Mouse (Mus musculus): ENCODE measurements around the gene Dnah6. TPM values are rescaled to one million over a fixed set of nuclear protein-coding genes. Genes with fewer than 3 reads are reported as not detected.

Dnah6 gene
- polyA plus RNA-seq, 1 experiment from 2014 or later = 0.01 TPM

DNA sequence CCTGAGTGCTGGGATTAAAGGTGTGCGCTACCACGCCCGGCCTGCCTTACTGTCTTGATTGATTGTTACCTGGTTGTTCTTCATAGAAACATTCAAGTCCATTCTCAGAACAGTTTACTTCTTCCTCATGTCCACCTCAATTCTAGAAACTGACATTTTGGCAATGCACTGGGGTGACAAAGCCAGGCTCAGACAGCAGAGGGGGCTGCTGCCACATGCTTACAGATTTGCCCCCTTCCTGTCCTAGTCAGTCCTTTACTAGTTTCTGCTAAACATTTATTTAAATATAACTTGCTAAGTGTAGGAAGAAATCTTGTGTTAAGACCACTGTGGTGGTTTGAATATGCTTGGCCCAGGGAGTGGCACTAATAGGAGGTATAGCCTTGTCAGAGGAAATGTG lies 192.6 kb downstream of the Dnah6 start:
- Histone ChIP-seq H3K9me3 (replicated peaks) (no peaks in the 10 kb centered on the region), H3K27ac (no peak overlapping the region), H3K4me1 (peaks cover 16% of the 10 kb centered on the region), H3K4me3 (no peak overlapping the region), H3K27me3 (ENCODE audit: low read depth, poor library complexity, severe bottlenecking) (no peaks in the 10 kb centered on the region), H3K36me3 (no peaks in the 10 kb centered on the region)
- no peak for DNase-seq (ENCODE audit: low spot score)
- WGBS = 96% methylated on average over 3 of the region's 3 CpGs

DNA sequence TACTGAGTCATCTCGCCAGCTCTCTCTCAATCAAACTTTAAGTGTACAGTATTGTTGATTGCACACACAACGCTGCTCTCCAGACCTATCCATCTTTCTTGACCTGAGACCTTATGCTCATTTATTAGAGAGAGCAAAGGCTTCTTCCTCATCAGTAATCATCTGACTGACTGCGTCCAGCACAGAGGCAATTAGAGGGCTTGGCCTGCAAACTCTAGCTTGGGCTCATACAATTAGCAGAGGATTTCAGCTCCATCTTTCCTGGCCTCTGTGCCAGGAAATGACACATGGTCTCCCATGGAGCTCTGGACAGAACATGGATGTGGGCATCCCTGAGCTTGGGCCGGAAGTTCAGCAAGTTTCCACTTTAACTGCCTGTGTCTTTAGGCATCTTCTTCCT lies 193.6 kb downstream of the Dnah6 start:
- WGBS = 74% methylated on average over 4 of the region's 4 CpGs
- Histone ChIP-seq H3K36me3 (no peaks in the 10 kb centered on the region), H3K9me3 (replicated peaks) (no peaks in the 10 kb centered on the region), H3K27ac (no peak overlapping the region), H3K27me3 (ENCODE audit: low read depth, poor library complexity, severe bottlenecking) (no peaks in the 10 kb centered on the region), H3K4me3 (no peak overlapping the region), H3K4me1 (peaks cover 16% of the 10 kb centered on the region)
- DNase-seq (ENCODE audit: low spot score) = no peak

DNA sequence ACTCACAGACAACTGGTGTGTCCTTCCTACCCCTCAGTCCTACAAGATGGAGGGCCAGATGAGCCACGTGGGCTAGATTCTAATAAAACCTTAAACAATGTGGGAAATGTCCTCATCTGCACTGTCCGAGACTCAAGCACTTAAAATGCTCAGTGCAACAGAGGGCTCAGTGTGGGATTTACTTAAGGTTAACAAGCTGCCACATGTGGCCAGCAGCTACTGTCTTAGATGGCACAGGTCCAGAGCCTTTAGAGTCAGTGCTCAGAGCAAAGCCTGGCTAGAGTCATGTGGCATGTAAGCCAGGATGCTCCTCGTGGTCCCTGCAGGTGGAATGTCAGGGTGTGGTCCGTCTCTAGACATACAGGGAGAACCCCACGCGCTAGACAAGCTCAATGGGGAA lies 194.6 kb downstream of the Dnah6 start:
- WGBS = 78% methylated on average over 6 of the region's 6 CpGs
- Histone ChIP-seq H3K27me3 (ENCODE audit: low read depth, poor library complexity, severe bottlenecking) (no peaks in the 10 kb centered on the region), H3K36me3 (no peaks in the 10 kb centered on the region), H3K27ac (no peak overlapping the region), H3K9me3 (replicated peaks) (no peaks in the 10 kb centered on the region), H3K4me3 (no peak overlapping the region), H3K4me1 (peaks cover 16% of the 10 kb centered on the region)
- no peak for DNase-seq (ENCODE audit: low spot score)

GRCm38 (mm10) chr6:73020061-73020460 lies 201.4 kb downstream of the Dnah6 start:
- DNase-seq (ENCODE audit: low spot score) = no peak
- Histone ChIP-seq H3K4me3 (no peak overlapping the region), H3K27me3 (ENCODE audit: low read depth, poor library complexity, severe bottlenecking) (no peaks in the 10 kb centered on the region), H3K36me3 (no peaks in the 10 kb centered on the region), H3K4me1 (no peaks in the 10 kb centered on the region), H3K27ac (no peak overlapping the region), H3K9me3 (replicated peaks) (no peaks in the 10 kb centered on the region)
- WGBS = 4% methylated on average over 3 of the region's 3 CpGs

DNA sequence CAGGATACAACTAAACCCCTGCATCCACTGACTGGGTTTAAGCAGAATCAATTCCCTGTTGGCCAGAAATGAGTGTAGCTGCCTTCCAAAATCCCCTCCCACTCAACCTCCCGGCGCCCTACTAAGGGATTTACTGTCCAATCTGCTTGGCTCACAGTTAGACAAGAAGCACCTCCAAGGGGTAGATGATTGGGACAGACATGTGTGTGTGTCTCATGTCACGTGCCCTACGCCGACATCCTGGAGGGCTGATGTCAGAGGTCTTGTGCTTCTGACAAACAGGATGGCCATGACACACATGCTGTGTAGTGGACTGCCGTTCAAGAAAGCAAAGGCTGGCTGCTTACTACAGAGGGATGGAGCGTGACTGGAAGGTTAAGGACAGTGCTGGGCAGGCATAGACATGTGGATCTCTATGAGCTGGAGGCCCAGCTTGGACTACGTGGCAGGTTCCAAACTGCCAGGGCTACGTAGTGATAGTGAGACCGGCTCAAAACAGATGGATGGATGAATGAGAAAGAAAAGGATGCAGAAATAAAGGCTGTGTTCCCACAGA lies 202.6 kb downstream of the Dnah6 start:
- Histone ChIP-seq H3K4me1 (peaks cover 10% of the 10 kb centered on the region), H3K27me3 (ENCODE audit: low read depth, poor library complexity, severe bottlenecking) (no peaks in the 10 kb centered on the region), H3K36me3 (no peaks in the 10 kb centered on the region), H3K9me3 (replicated peaks) (no peaks in the 10 kb centered on the region), H3K4me3 (no peak overlapping the region), H3K27ac (no peak overlapping the region)
- DNase-seq (ENCODE audit: low spot score) = no peak
- WGBS = 89% methylated on average over 10 of the region's 10 CpGs

GRCm38 (mm10) chr6:73014317-73015160 lies 206.9 kb downstream of the Dnah6 start:
- Histone ChIP-seq H3K27ac (no peak overlapping the region), H3K27me3 (ENCODE audit: low read depth, poor library complexity, severe bottlenecking) (no peaks in the 10 kb centered on the region), H3K4me1 (peaks cover 18% of the 10 kb centered on the region), H3K4me3 (no peak overlapping the region), H3K9me3 (replicated peaks) (no peaks in the 10 kb centered on the region), H3K36me3 (no peaks in the 10 kb centered on the region)
- WGBS = 36% methylated on average over 13 of the region's 13 CpGs
- no peak for DNase-seq (ENCODE audit: low spot score)

DNA sequence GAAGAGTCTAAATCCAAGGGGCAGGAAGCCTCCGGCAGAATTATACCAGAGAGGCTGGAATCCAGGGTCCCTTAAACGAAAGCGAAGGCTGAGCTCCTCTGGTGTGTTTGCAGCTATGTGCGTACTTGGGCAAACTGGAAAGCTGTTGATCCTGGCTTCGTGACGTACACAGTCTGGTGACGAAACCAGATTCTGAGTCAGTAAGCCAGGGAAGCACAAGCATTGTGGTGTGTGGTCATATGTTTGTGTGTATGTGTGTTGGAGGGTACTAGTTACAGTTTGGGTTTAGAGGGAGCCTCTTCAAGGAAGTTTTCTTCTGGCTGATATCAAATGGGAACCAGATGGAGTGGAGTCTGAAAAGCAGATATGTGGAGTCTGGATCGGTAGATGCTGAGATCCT lies 208.5 kb downstream of the Dnah6 start:
- H3K27ac ChIP-seq = no peak overlapping the region
- peaks cover 18% of the 10 kb centered on the region for H3K4me1 ChIP-seq
- no peaks in the 10 kb centered on the region for H3K27me3 ChIP-seq (ENCODE audit: low read depth, poor library complexity, severe bottlenecking)
- H3K4me3 ChIP-seq = no peak overlapping the region
- WGBS = 87% methylated on average over 8 of the region's 8 CpGs
- DNase-seq (ENCODE audit: low spot score) = no peak
- H3K9me3 ChIP-seq (replicated peaks) = no peaks in the 10 kb centered on the region
- no peaks in the 10 kb centered on the region for H3K36me3 ChIP-seq

DNA sequence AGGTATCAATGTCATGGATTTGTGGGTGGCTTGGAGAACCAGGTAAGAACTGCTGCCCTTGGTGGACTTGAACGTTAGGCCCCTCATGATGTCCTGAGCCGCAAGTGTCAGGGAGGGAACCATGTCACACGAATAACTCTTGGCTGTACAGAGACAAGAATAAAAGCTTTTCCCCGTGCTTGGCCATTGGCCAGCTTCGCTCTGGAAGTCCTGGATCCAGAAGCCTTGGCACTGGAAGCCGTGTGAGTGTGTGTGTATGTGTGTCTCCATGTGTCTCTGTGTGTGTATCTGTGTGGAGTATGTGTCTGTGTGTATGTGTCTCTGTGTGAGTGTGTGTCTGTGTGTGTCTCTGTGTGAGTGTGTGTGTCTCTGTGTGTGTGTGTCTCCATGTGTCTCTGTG lies 209.6 kb downstream of the Dnah6 start:
- WGBS = 91% methylated on average over 6 of the region's 6 CpGs
- Histone ChIP-seq H3K9me3 (replicated peaks) (no peaks in the 10 kb centered on the region), H3K27me3 (ENCODE audit: low read depth, poor library complexity, severe bottlenecking) (no peaks in the 10 kb centered on the region), H3K4me3 (no peak overlapping the region), H3K27ac (no peak overlapping the region), H3K4me1 (peaks cover 18% of the 10 kb centered on the region), H3K36me3 (no peaks in the 10 kb centered on the region)
- no peak for DNase-seq (ENCODE audit: low spot score)

GRCm38 (mm10) chr6:73010073-73010472 lies 211.4 kb downstream of the Dnah6 start:
- peaks cover 18% of the 10 kb centered on the region for H3K4me1 ChIP-seq
- peak; percentile 66 for DNase-seq (ENCODE audit: low spot score)
- WGBS = 45% methylated on average over 6 of the region's 6 CpGs

GRCm38 (mm10) chr6:73003601-73004000 lies 217.8 kb downstream of the Dnah6 start:
- WGBS = 58% methylated on average over 5 of the region's 5 CpGs
- no peak for DNase-seq (ENCODE audit: low spot score)
- H3K4me3 ChIP-seq = no peak overlapping the region
- H3K27me3 ChIP-seq (ENCODE audit: low read depth, poor library complexity, severe bottlenecking) = no peaks in the 10 kb centered on the region
- no peak overlapping the region for H3K27ac ChIP-seq
- H3K4me1 ChIP-seq = no peaks in the 10 kb centered on the region
- H3K36me3 ChIP-seq = no peaks in the 10 kb centered on the region
- H3K9me3 ChIP-seq (replicated peaks) = no peaks in the 10 kb centered on the region

More at GRCm38 (mm10) chr6:73010073-73010472, 211.4 kb downstream of the Dnah6 start:
- no peak overlapping the region for H3K4me3 ChIP-seq
- H3K9me3 ChIP-seq (replicated peaks) = no peaks in the 10 kb centered on the region
- no peak overlapping the region for H3K27ac ChIP-seq
- H3K36me3 ChIP-seq = no peaks in the 10 kb centered on the region
- no peaks in the 10 kb centered on the region for H3K27me3 ChIP-seq (ENCODE audit: low read depth, poor library complexity, severe bottlenecking)

DNA sequence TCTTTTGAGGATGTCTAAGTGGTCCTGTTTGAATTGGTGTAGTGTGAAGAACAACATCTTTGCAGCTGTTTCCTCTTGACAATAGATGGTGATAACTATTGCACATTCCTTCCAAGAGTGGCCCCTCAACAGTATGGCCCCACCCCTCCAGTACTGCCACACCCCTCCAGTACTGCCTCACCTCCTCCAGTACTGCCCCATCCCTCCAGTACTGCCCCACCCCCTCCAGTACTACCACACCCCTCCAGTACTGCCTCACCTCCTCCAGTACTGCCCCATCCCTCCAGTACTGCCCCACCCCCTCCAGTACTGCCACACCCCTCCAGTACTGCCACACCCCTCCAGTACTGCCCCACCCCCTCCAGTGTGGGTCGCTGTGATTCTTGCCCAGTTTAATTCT lies 219.1 kb downstream of the Dnah6 start:
- no peaks in the 10 kb centered on the region for H3K9me3 ChIP-seq (replicated peaks)
- H3K36me3 ChIP-seq = no peaks in the 10 kb centered on the region
- 42% methylated on average over 1 of the region's 1 CpGs for WGBS
- no peaks in the 10 kb centered on the region for H3K27me3 ChIP-seq (ENCODE audit: low read depth, poor library complexity, severe bottlenecking)
- no peak overlapping the region for H3K27ac ChIP-seq
- DNase-seq (ENCODE audit: low spot score) = no peak
- H3K4me3 ChIP-seq = no peak overlapping the region
- H3K4me1 ChIP-seq = no peaks in the 10 kb centered on the region

DNA sequence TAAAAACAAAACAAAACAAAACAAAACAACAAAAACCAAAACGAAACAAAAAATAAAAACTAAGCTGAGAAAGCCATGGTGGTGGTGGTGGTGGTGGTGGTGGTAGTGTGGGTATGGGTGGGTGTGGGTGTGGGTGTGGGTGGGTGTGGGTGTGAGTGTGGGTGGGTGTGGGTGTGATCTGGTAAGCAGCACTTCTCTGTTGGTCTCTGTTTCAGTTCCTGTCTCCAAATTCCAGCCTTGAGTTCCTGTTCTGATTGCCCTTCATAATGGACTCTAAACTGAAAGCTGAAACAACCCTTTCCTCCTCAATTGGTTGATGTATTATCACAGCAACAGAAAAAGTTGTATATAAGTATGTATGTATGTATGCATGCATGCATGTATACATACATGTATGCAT lies 222.6 kb downstream of the Dnah6 start:
- no peaks in the 10 kb centered on the region for H3K9me3 ChIP-seq (replicated peaks)
- no peak overlapping the region for H3K27ac ChIP-seq
- no peaks in the 10 kb centered on the region for H3K27me3 ChIP-seq (ENCODE audit: low read depth, poor library complexity, severe bottlenecking)
- H3K4me1 ChIP-seq = no peaks in the 10 kb centered on the region
- no peaks in the 10 kb centered on the region for H3K36me3 ChIP-seq
- H3K4me3 ChIP-seq = no peak overlapping the region
- no peak for DNase-seq (ENCODE audit: low spot score)
- 92% methylated on average over 1 of the region's 1 CpGs for WGBS

DNA sequence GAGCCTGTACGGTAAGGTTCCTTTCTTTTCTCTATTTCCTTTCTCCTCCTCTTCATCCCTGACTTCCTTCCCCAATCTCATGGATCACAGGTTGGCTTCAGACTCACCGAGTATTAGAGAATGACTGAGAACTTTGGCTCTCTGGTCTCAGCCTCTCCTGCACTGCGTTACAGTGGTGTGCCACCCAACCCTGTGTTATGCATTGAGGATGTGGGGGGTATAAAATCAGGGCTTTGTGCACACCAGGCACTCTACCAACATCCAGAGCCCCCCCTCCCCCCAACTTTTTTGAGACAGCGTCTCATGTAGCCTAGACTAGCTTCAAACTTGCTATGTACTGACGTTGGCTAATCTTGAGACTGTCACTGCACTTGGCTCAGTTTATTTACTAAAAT lies 227.8 kb downstream of the Dnah6 start:
- Histone ChIP-seq H3K27me3 (ENCODE audit: low read depth, poor library complexity, severe bottlenecking) (no peaks in the 10 kb centered on the region), H3K9me3 (replicated peaks) (no peaks in the 10 kb centered on the region), H3K4me1 (peaks cover 7% of the 10 kb centered on the region), H3K27ac (no peak overlapping the region), H3K4me3 (no peak overlapping the region), H3K36me3 (no peaks in the 10 kb centered on the region)
- DNase-seq (ENCODE audit: low spot score) = no peak
- WGBS = 88% methylated on average over 5 of the region's 5 CpGs
